Mouse (Mus musculus) myocyte (in vitro differentiated cells): ENCODE results near the gene Arf6.
A peak's percentile ranks its signal among the peaks of the same experiment; 100 is the strongest.
"Not testable (repeated sequence)": the region's sequence is repeated elsewhere in the genome, so short reads cannot be mapped to it uniquely, and the experiment has no call there.

ENCODE experiments used
- MAX ChIP-seq: IDR thresholded peaks from one replicate; pipeline ENCODE4 v1.6.1; 2011; ENCODE audit warnings: low read depth, mild to moderate bottlenecking, control low read depth
- MYOD1 ChIP-seq, 3 experiments: IDR thresholded peaks; one replicate each; pipeline ENCODE4 v1.6.1; 2011; ENCODE audit warnings: control low read depth in 2 of 3, low read depth in 2 of 3, mild to moderate bottlenecking in 2 of 3, moderate library complexity in 1 of 3; ENCODE audit not compliant: insufficient read length in 2 of 3, control insufficient read depth in 1 of 3
- POLR2A ChIP-seq: IDR thresholded peaks from one replicate; pipeline ENCODE4 v1.6.1; 2011; ENCODE audit warnings: low read depth, mild to moderate bottlenecking, control low read depth, moderate library complexity; ENCODE audit not compliant: insufficient read length
- REST ChIP-seq: IDR thresholded peaks from one replicate; pipeline ENCODE4 v1.6.1; 2011; ENCODE audit warnings: mild to moderate bottlenecking, control low read depth, moderate library complexity; ENCODE audit not compliant: insufficient read depth, insufficient read length
- TCF12 ChIP-seq: IDR thresholded peaks from one replicate; pipeline ENCODE4 v1.6.1; 2011; ENCODE audit warnings: mild to moderate bottlenecking, control low read depth; ENCODE audit not compliant: poor library complexity, insufficient read depth, severe bottlenecking

- not testable (repeated sequence) for TF ChIP-seq REST; TCF12; MYOD1 (IDR thresholded peaks at IDR 0.05; ENCODE audit: control insufficient read depth in 1 of 3, insufficient read length in 2 of 3, low read depth in 2 of 3); MAX
- TF ChIP-seq POLR2A = peak; percentile 64
Measured at GRCm38 (mm10) chr12:69360997-69361899, 10.7 kb upstream of the Arf6 start.
